Mouse (Mus musculus) spleen, adult 18-20 months (tissue): Measurements from ENCODE around the gene Golga2.
A peak's percentile ranks its signal among the peaks of the same experiment; 100 is the strongest.

Experiments used
- DNase-seq, 2 experiments: peaks; one replicate each; pipeline ENCODE4 v3.0.0; 2022; ENCODE audit warnings: mixed read lengths in 2 of 2

The Golga2 gene

DNA sequence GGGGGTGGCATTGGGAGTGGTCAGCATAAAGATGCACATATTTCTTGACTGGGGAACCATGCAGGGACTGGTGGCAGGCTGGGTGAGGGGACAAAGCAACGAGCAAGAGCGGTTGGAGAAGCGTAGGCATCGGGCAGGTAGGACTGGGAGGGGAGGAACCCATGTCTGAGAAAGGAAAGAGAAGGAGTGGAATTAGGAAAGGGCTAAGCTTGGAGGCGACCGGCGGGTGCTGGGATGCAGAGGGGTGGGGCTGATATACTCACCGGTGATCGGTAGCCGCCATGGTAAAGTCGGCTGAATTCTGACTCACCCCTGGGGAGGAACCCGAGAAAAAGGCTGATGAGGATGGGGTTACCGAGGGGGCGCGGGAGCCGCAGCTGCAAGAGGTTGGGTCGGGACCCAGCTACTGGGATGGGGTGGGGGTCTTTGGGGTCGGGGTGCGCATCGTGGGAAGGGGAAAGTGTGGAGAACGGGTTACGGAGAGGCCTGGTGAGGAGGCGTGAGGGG lies at the start of gene Golga2:
Gene Golga2, plus strand, starts transcription at position 51 of the 507 bp plus-strand sequence.
- no peak for DNase-seq

- DNase-seq, result no peak
Measured at GRCm38 (mm10) chr2:32237571-32237970, 49.6 kb upstream of the Golga2 start.

- no peak for DNase-seq
Measured at GRCm38 (mm10) chr2:32238708-32239435, 48.3 kb upstream of the Golga2 start.

DNA sequence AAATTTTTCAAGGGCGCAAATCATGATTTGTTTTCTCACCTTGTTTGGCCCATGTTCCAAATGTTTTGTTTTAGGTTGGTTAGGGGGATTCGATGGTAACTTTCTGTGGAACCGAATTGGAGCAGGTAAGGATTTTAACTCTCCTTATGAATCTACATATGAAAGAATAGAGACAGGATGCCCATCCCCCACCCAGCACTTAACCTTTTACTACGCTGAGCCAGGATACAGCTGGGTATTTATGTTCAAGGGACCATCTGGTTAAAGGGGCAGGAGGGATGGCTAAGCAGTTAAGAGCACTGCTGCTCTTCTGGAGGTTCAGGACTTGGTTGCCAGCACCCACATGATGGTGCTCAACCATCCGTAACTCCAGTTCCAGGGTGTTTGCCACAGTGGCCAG lies 46.6 kb upstream of the Golga2 start:
- DNase-seq, result no peak

GRCm38 (mm10) chr2:32242986-32243385 lies 44.2 kb upstream of the Golga2 start:
- no peak for DNase-seq

DNA sequence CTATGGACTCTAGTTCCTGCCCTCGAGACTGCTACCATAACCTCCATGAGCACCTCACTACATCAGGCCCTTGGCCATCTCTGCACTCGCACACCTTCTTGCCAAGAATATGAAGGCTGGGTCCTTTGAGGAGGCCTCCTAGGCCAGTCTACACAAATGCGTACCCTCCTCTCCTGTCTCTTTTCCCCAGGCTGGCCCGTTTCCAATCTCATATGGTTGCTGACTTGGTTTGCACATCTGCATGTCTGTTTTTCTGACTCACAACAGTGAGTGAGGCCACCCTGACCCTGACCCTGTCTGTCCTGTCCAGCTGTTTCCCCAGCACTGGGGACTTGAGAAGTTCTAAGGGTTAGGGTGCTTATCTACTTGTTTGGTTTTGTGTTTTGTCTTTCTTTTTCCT lies 40.4 kb upstream of the Golga2 start:
- no peak for DNase-seq

GRCm38 (mm10) chr2:32248377-32249361 lies 38.5 kb upstream of the Golga2 start:
- DNase-seq, result no peak

DNA sequence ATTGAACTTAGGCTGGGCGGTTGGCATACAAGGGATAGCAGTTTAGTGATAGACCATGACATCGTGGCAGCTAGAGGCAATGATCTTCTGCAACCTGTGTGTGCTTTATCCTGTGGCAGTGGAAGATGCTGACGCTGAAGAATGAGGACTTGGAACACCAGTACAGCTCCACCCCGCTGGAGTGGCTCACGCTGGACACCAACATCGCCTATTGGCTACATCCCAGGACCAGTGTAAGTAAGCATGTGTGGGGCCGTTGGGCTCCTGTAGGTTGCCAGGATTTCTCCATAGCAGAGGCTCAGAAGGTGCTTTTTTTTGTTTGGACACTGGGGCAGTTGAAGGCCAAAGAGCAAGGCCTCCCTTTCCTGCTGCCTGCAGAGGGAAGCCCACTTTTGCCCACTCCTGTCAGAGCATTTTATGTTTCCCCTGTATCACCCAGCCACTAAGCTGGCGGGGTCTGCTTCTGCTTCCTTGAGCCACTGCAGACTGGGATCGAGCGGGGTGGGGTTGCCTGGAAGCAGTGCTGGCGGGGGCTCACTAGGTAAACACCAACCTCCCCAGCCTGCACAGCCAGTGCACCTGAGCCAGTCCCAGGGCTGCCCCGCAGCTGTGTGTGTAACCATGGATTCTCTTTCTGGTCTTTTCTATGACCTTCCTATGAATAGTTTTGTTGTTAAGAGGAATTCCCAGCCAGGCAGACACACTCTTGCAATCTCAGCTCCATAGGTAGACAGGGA lies 35.2 kb upstream of the Golga2 start:
- no peak for DNase-seq

- no peak for DNase-seq
Measured at GRCm38 (mm10) chr2:32252658-32253057, 34.5 kb upstream of the Golga2 start.

- no peak for DNase-seq
Measured at GRCm38 (mm10) chr2:32253352-32253751, 33.8 kb upstream of the Golga2 start.

- DNase-seq, result no peak
Measured at GRCm38 (mm10) chr2:32254563-32254962, 32.6 kb upstream of the Golga2 start.

DNA sequence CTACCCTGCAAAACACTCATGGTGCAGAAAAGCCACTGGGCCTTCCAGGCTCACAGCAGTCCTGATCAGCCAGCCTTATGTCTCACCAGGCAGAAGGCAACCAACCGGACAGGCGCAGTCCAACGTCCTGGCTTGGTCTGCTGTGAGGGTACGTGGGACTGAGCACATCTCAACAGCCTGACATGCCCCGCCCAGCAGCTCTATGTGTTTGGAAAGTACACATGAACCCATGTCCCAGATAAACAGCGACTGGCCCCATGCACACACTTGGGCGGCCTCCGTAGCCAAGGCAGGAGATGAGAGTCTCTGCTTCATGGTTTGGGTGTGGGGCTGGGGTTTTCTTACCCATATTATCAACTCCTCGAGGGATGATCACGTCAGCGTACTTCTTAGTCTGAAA lies 30.9 kb upstream of the Golga2 start:
- no peak for DNase-seq

- no peak for DNase-seq
Measured at GRCm38 (mm10) chr2:32258887-32259533, 28.2 kb upstream of the Golga2 start.

GRCm38 (mm10) chr2:32259657-32260417 lies 27.3 kb upstream of the Golga2 start, which contains the start of gene Uck1:
Uck1 (minus strand) TSS chr2:32260159.
- peak; percentile 85 to 87 for DNase-seq

DNA sequence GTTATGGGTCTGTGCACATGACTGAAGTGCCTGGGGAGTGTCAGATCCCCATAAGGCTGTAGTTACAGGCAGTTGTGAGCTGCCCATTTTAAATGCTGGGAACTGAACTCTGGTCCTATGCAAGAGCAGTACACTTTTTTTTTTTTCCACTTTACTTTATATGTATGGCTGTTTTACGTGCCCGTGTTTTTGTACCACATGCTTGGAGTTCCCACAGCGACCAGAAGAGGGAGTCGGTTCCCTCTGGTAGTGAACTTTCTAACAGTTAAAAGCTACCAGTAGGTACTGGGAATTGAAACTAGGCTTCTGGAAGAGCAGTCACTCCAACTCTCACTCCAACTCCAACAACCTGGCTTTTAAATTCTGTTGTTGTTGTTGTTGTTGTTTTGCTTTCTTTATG lies 26.5 kb upstream of the Golga2 start:
- DNase-seq, result peak; percentile 22 to 69

DNA sequence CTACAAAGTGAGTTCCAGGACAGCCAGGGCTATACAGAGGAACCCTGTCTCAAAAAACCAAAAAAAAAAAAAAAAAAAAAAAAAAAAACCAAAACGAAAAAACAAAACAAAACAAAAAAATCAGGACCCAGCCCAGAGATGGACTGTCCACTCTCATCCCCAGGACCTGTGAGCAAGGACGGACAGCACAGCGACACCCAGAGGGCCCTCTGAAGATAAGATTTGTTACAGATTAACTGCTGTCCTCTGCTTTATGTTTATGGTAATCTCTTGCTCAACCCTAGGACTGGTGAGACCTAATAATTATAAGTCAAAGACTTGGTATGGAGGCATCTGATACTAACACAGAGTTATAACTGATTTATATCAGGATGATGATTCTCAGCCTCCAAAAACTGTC lies 11.4 kb upstream of the Golga2 start:
- DNase-seq, result no peak

- no peak for DNase-seq
Measured at GRCm38 (mm10) chr2:32282289-32282688, 4.9 kb upstream of the Golga2 start.

DNA sequence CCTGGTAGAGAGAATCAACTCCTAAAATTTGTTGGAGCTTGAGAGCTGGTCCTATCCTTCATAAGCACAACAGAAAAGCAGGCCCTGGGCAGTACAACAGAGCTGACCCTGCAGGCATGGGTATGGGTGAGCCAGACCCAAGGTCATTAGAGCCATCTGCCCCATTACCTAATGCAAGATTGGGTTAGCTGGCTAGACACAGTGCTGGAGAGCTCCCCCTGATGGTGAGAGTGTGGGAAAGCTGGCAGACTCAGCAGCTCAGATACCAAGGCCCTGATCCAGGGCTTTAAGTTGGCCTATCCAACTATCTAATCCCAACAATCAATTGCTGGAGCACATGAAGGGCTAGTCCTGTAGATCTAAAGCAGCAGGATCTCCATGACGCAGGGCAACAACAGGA lies 4.5 kb upstream of the Golga2 start:
- peak in 1 of 2 experiments; percentile 61 for DNase-seq

DNA sequence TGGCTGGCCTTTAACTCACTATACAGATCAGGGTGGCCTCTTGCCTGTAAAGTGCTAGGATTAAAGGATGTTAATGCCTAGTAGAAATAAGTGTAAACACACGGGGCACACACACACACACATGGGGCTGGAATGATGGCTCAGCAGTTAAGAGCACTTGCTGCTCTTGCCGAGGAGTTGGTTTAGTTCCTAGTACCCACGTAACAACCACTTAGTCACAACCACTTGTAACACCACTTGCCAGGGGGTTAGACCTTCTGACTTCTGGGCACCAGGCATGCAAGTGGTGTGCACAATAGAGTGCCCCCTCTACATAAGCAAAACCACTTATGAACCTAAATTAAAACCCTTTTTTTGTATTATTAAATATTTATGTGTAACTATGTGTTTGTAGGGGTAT lies 3.2 kb upstream of the Golga2 start:
- no peak for DNase-seq

- DNase-seq, result peak; percentile 96 to 98
Measured at GRCm38 (mm10) chr2:32287923-32288367, 761 bp downstream of the Golga2 start, which contains the start of gene Swi5. Swi5 (minus strand) TSS chr2:32288075.

DNA sequence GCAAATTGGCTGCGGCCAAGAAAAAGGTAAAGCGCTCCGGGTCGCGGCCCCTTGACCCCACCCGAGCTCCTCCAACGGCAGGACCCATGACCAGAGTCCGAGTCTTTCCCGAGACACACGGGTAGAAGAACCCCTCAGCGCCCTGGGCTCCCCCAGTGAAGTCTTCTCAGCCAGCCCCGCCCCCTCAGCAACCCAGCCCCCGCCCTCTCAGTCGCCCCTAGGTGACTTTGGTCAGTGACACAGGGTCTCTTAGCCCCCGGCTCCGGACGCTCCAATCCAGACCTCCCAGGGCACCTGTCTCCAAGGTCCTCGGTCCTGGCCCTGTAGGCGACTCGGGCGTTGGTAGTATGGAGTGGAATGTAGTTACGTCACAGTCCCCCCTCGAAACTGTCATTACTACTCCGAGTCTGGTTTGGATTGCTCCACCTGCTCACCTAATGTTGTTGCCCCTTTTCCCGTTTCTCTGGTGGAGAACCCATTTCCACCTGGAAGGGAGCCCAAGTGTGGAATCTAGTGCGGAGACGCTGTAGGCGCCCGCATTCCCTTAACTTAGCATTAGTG lies 1.3 kb downstream of the Golga2 start:
- no peak for DNase-seq
